Mouse (Mus musculus) brain, embryonic 14.5 days (tissue): ENCODE measurements around the gene Nfxl1.

Experiments used
- CTCF ChIP-seq: fragments of 200-500 bp; IDR thresholded peaks from 2 replicates; pipeline ENCODE4 v1.5.1; 2012; ENCODE audit warnings: inconsistent platforms, mild to moderate bottlenecking, moderate library complexity, borderline replicate concordance; ENCODE audit not compliant: insufficient read depth, insufficient read length; ENCODE audit errors: extremely low read depth
- POLR2A ChIP-seq: fragments of 200-500 bp; IDR thresholded peaks from 2 replicates; pipeline ENCODE4 v1.6.1; 2012; ENCODE audit warnings: mild to moderate bottlenecking, inconsistent platforms, borderline replicate concordance; ENCODE audit not compliant: poor library complexity, insufficient read depth, insufficient read length, severe bottlenecking; ENCODE audit errors: extremely low read depth

GRCm38 (mm10) chr5:72472317-72473009, 87.0 kb downstream of the Nfxl1 start:
- TF ChIP-seq CTCF: no peak
- no peak for TF ChIP-seq POLR2A
